Mouse (Mus musculus): ENCODE measurements at regions not wholly inside any gene's neighbourhood (a gene's known extent, or its start where the extent isn't known, plus 50 kb on each side); places are given as distances from the start of the nearest gene placed in this dataset.

DNA sequence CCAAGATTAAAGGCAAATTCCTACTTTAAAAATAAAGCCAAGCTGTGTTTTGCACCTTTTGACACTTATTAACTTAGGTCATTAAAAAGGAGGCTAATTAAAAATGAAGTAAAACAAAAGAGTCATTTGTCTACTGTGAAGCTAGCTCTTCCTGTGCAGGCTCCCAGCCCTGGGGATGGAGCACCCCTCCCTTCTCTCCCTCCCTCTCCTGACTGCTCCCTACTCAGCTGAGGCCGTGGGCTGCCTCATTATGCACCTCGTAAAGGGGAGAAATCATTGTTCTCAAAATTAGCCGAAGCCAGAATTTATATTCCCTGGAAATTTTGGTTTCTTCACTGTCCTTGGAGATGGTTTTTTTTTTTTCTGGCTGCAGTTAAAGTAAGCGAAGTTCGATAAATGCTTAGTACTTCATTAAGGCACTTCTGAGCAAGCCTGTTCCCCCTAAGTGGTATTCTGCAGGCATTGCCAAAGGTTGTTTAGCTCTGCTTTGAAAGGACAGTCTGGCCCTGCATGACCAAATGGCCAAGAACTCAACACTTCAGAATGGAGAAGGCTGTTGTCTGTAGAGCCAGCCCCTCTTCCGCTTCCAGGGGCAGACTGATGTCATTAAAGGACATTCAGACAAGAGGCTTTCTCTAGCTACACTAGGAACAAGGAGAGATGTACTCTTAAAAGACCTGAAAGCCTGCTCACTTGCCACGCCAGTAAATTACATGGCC, 365.5 kb upstream of the Mki67 start:
- TF ChIP-seq CTCF (IDR thresholded peaks at IDR 0.05; ENCODE audit: borderline replicate concordance, insufficient read depth, low read length) (no peak), POLR2A (IDR thresholded peaks at IDR 0.05; ENCODE audit: low read depth, low read length) (no peak)

Data from embryonic fibroblast, embryonic 13.5 days (primary cell).